Mouse (Mus musculus) lung, postnatal 25 days (tissue): ENCODE data around the gene Tesk1.

Experiments used
- DNase-seq: peaks from one replicate; pipeline ENCODE4 v3.0.0; 2022; ENCODE audit warnings: low spot score

The Tesk1 gene

GRCm38 (mm10) chr4:43492821-43493185, 51.1 kb downstream of the Tesk1 start, which contains the start of gene Ccdc107:
TSS of gene Ccdc107 (plus strand) at chr4:43492900.
- DNase-seq, result peak; percentile 95

- DNase-seq, result peak; percentile 94
These were observed 51.6 kb downstream of the Tesk1 start for GRCm38 (mm10) chr4:43493186-43493845.

- no peak for DNase-seq
These were observed 52.1 kb downstream of the Tesk1 start for GRCm38 (mm10) chr4:43493846-43494240.

- DNase-seq, result no peak
These were observed 54.8 kb downstream of the Tesk1 start for GRCm38 (mm10) chr4:43496587-43496986.

- no peak for DNase-seq
These were observed 55.7 kb downstream of the Tesk1 start for GRCm38 (mm10) chr4:43497405-43497804.
